Mouse (Mus musculus) intestine, postnatal 0 days (tissue): ENCODE measurements at regions not wholly inside any gene's neighbourhood (a gene's known extent, or its start where the extent isn't known, plus 50 kb on each side); places are given as distances from the start of the nearest gene placed in this dataset.
A peak's percentile ranks its signal among the peaks of the same experiment; 100 is the strongest.

Experiments used
- ATAC-seq: fragments of 200-750 bp; cut with Nextera tagmentation; 2 replicates; pipeline ENCODE4 v1.8.0; 2017; ENCODE audit warnings: mild to moderate bottlenecking, moderate TSS enrichment, moderate library complexity
- H3K27ac ChIP-seq: fragments of 300-500 bp; sonication (generic); 2 replicates; pipeline ENCODE4 v1.5.1; 2014; ENCODE audit warnings: mild to moderate bottlenecking, low read depth, low read length, moderate library complexity
- H3K27me3 ChIP-seq: fragments of 300-500 bp; sonication (generic); replicated peaks from 2 replicates; pipeline ENCODE4 v1.6.1; 2014; ENCODE audit warnings: low read length, mixed read lengths; ENCODE audit not compliant: control insufficient read depth, insufficient read depth
- H3K36me3 ChIP-seq: fragments of 300-500 bp; sonication (generic); 2 replicates; pipeline ENCODE4 v1.6.1; 2014; ENCODE audit warnings: mild to moderate bottlenecking, moderate library complexity; ENCODE audit not compliant: control insufficient read depth, insufficient read depth
- H3K4me1 ChIP-seq: fragments of 300-500 bp; sonication (generic); replicated peaks from 2 replicates; pipeline ENCODE4 v1.6.1; 2014; ENCODE audit warnings: antibody characterized with exemption, low read length, mixed read lengths; ENCODE audit not compliant: control insufficient read depth, insufficient read depth
- H3K4me2 ChIP-seq: fragments of 300-500 bp; sonication (generic); replicated peaks from 2 replicates; pipeline ENCODE4 v1.6.1; 2014; ENCODE audit warnings: low read depth, mild to moderate bottlenecking, moderate library complexity
- H3K4me3 ChIP-seq: fragments of 300-500 bp; sonication (generic); 2 replicates; pipeline ENCODE4 v1.5.1; 2014; ENCODE audit warnings: low read depth, low read length
- H3K9ac ChIP-seq: fragments of 300-500 bp; sonication (generic); 2 replicates; pipeline ENCODE4 v1.6.1; 2014; ENCODE audit warnings: mild to moderate bottlenecking, low read depth, low read length
- H3K9me3 ChIP-seq: fragments of 300-500 bp; sonication (generic); 2 replicates; pipeline ENCODE4 v1.6.1; 2016; ENCODE audit warnings: mixed run types; ENCODE audit not compliant: control insufficient read depth
- CTCF ChIP-seq: sonication (generic); IDR thresholded peaks from 2 replicates; pipeline ENCODE4 v1.5.1; 2016; ENCODE audit warnings: low read depth, mild to moderate bottlenecking, control low read depth, antibody characterized with exemption, moderate library complexity
- WGBS: fragments of 180-500 bp; shearing (Covaris S2); extraction: QIAGEN DNeasy Blood & Tissue Kit; methylation state at CpG from one replicate; pipeline ENCODE4 v1.1.7; 2014; 5-methylcytosine and 5-hydroxymethylcytosine counted together

GRCm38 (mm10) chr16:30172136-30172731 is 95.1 kb downstream of the Cpn2 start:
- H3K9ac ChIP-seq = no peak overlapping the region
- H3K4me2 ChIP-seq = no peak overlapping the region
- H3K4me3 ChIP-seq = no peak overlapping the region
- no peak for ATAC-seq
- H3K4me1 ChIP-seq = 0 out of 2 replicates have a peak, but pooled peaks cover 10% of the 10 kb centered on the region
- H3K27me3 ChIP-seq = no peaks in the 10 kb centered on the region
- H3K9me3 ChIP-seq = no peaks in the 10 kb centered on the region
- no peaks in the 10 kb centered on the region for H3K36me3 ChIP-seq
- 53% methylated on average over 13 of the region's 13 CpGs for WGBS
- no peak for TF ChIP-seq CTCF
- no peak overlapping the region for H3K27ac ChIP-seq

GRCm38 (mm10) chr16:30172798-30173202 is 94.5 kb downstream of the Cpn2 start:
- TF ChIP-seq CTCF = no peak
- H3K9ac ChIP-seq = no peak overlapping the region
- no peak overlapping the region for H3K4me2 ChIP-seq
- WGBS = 61% methylated on average over 9 of the region's 9 CpGs
- H3K4me3 ChIP-seq = no peak overlapping the region
- H3K36me3 ChIP-seq = no peaks in the 10 kb centered on the region
- no peak for ATAC-seq
- H3K27me3 ChIP-seq = no peaks in the 10 kb centered on the region
- H3K27ac ChIP-seq = no peak overlapping the region
- 0 out of 2 replicates have a peak, but pooled peaks cover 10% of the 10 kb centered on the region for H3K4me1 ChIP-seq
- H3K9me3 ChIP-seq = no peaks in the 10 kb centered on the region

- Histone ChIP-seq H3K4me1 (0 out of 2 replicates have a peak, but pooled peaks cover 10% of the 10 kb centered on the region), H3K4me3 (no peak overlapping the region), H3K27me3 (no peaks in the 10 kb centered on the region), H3K27ac (no peak overlapping the region), H3K4me2 (no peak overlapping the region), H3K9ac (no peak overlapping the region), H3K9me3 (no peaks in the 10 kb centered on the region), H3K36me3 (no peaks in the 10 kb centered on the region)
- TF ChIP-seq CTCF = no peak
- ATAC-seq = 0 out of 2 replicates have a peak, but pooled peaks have one; percentile 37
- WGBS = 38% methylated on average over 8 of the region's 8 CpGs
Measured at GRCm38 (mm10) chr16:30173953-30174874, 93.1 kb downstream of the Cpn2 start.

GRCm38 (mm10) chr16:30176306-30176705 is 91.0 kb downstream of the Cpn2 start:
- Histone ChIP-seq H3K9me3 (no peaks in the 10 kb centered on the region), H3K27ac (no peak overlapping the region), H3K9ac (no peak overlapping the region), H3K4me3 (no peak overlapping the region), H3K4me1 (0 out of 2 replicates have a peak, but pooled peaks cover 10% of the 10 kb centered on the region), H3K36me3 (no peaks in the 10 kb centered on the region), H3K27me3 (no peaks in the 10 kb centered on the region), H3K4me2 (no peak overlapping the region)
- 74% methylated on average over 5 of the region's 5 CpGs for WGBS
- no peak for ATAC-seq
- no peak for TF ChIP-seq CTCF

- WGBS = 83% methylated on average over 7 of the region's 7 CpGs
- H3K4me2 ChIP-seq = no peak overlapping the region
- no peak for ATAC-seq
- H3K36me3 ChIP-seq = no peaks in the 10 kb centered on the region
- no peak for TF ChIP-seq CTCF
- H3K4me1 ChIP-seq = 0 out of 2 replicates have a peak, but pooled peaks cover 8% of the 10 kb centered on the region
- H3K9me3 ChIP-seq = no peaks in the 10 kb centered on the region
- H3K4me3 ChIP-seq = no peak overlapping the region
- H3K27ac ChIP-seq = no peak overlapping the region
- no peaks in the 10 kb centered on the region for H3K27me3 ChIP-seq
- no peak overlapping the region for H3K9ac ChIP-seq
Measured at GRCm38 (mm10) chr16:30177769-30178168, 89.5 kb downstream of the Cpn2 start.

GRCm38 (mm10) chr16:30178596-30178995 is 88.7 kb downstream of the Cpn2 start:
- ATAC-seq = no peak
- Histone ChIP-seq H3K27me3 (no peaks in the 10 kb centered on the region), H3K36me3 (no peaks in the 10 kb centered on the region), H3K9me3 (no peaks in the 10 kb centered on the region), H3K9ac (no peak overlapping the region), H3K4me3 (no peak overlapping the region), H3K4me2 (no peak overlapping the region), H3K27ac (no peak overlapping the region), H3K4me1 (0 out of 2 replicates have a peak, but pooled peaks cover 7% of the 10 kb centered on the region)
- TF ChIP-seq CTCF = no peak
- 76% methylated on average over 6 of the region's 6 CpGs for WGBS
